Mouse (Mus musculus): ENCODE data around the gene Klhl11. TPM values are rescaled to one million over a fixed set of nuclear protein-coding genes. Genes with fewer than 3 reads are reported as not detected.

Gene Klhl11
- polyA plus RNA-seq, 1 experiment = 0.03 TPM

DNA sequence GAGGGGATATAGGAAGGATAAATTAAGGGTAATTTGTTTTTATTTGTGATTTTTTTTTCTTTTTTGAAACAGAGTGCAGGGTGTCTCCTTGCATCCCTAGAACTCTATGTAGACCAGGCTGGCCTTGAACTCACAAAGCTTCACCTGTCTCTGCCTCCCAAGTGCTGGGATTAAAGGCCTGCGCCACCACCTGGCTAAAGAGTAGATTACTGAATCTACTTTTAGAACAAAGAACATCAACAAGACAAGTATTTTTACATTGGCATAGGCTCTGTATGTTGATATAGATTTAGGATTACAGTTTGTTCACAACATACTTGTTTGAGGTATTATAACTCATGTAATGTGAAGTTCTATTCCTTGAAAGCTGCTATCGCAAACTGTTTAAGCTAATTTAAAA lies 38.0 kb upstream of the Klhl11 start:
- no peaks in the 10 kb centered on the region for H3K27me3 ChIP-seq (ENCODE audit: control insufficient read depth)
- no peak overlapping the region for H3K4me3 ChIP-seq (replicated peaks)
- H3K9me3 ChIP-seq (ENCODE audit: control insufficient read depth, low read length) = no peaks in the 10 kb centered on the region
- TF ChIP-seq GATA1 (IDR thresholded peaks at IDR 0.05; ENCODE audit: low read length) (no peak), TAL1 (IDR thresholded peaks at IDR 0.05; ENCODE audit: low read length) (no peak)
- H3K4me1 ChIP-seq (ENCODE audit: control insufficient read depth) = peaks cover under 1% of the 10 kb centered on the region
- H3K36me3 ChIP-seq (ENCODE audit: control insufficient read depth) = peaks cover 73% of the 10 kb centered on the region

DNA sequence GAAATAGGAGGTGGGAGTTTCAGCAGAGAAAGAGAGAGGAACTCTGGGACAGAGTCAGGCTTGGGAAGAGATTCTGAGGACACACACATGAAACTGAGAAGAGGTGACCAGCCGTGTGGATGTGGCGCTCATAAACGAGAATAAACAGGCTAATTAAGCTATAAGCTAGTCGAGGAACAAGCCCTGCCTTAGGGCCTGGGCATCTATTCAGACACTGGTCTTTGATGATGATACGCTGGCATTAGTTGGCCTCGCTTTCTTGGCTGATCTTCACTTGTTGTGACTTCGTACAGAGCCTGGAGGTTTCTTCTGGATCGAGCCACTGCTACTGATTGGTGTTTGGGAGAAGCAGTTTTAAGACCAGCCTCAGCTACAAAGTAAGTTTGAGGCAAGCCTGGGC lies 33.5 kb upstream of the Klhl11 start:
- H3K36me3 ChIP-seq (ENCODE audit: control insufficient read depth) = peaks cover 73% of the 10 kb centered on the region

DNA sequence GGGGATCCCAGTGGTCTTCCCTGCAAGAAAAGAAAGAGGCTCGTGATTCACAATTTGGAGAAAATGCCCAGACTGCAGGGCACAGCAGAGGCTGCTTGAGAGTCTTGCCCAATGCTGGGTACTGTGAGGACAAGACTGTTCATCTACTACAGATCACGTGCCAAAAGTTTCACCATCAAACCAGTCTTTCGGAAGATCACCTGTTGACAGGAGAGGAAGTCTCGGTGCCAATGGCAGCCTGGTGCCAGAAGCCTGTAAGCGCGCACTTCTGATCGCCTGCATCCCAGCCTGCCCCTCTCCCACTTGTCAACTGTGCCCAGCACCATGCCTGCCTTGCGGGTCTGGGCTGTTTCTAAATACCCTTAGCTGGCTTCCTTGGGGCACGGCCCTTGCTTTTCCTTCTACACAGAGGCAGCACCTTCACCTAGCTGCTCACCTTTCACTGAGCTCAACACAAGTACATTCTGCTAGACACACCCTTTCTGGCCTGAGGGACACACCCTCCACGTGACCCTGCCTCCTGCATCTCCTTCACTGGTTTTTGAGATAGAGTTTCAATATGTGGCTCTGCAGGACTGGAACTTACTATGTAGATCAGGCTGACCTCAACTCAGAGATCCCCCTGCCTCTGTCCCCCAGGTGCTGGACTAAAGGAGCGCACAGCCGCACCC lies 32.6 kb upstream of the Klhl11 start:
- Histone ChIP-seq H3K36me3 (ENCODE audit: control insufficient read depth) (peaks cover 77% of the 10 kb centered on the region), H3K4me1 (ENCODE audit: control insufficient read depth) (peaks cover 27% of the 10 kb centered on the region), H3K27me3 (ENCODE audit: control insufficient read depth) (no peaks in the 10 kb centered on the region), H3K4me3 (replicated peaks) (no peak overlapping the region), H3K9me3 (ENCODE audit: control insufficient read depth, low read length) (no peaks in the 10 kb centered on the region)
- TF ChIP-seq TAL1 (IDR thresholded peaks at IDR 0.05; ENCODE audit: low read length) (no peak), GATA1 (IDR thresholded peaks at IDR 0.05; ENCODE audit: low read length) (no peak)

More for the DNA sequence above, 33.5 kb upstream of the Klhl11 start:
- TF ChIP-seq TAL1 (IDR thresholded peaks at IDR 0.05; ENCODE audit: low read length) (no peak), GATA1 (IDR thresholded peaks at IDR 0.05; ENCODE audit: low read length) (no peak)
- H3K9me3 ChIP-seq (ENCODE audit: control insufficient read depth, low read length) = no peaks in the 10 kb centered on the region
- H3K4me1 ChIP-seq (ENCODE audit: control insufficient read depth) = peaks cover 18% of the 10 kb centered on the region
- H3K27me3 ChIP-seq (ENCODE audit: control insufficient read depth) = no peaks in the 10 kb centered on the region
- H3K4me3 ChIP-seq (replicated peaks) = no peak overlapping the region

GRCm38 (mm10) chr11:100501321-100501720 lies 28.8 kb upstream of the Klhl11 start:
- TF ChIP-seq TAL1 (IDR thresholded peaks at IDR 0.05; ENCODE audit: low read length) = no peak
- TF ChIP-seq GATA1 (IDR thresholded peaks at IDR 0.05; ENCODE audit: low read length) = no peak
- Histone ChIP-seq H3K4me3 (replicated peaks) (no peak overlapping the region), H3K4me1 (ENCODE audit: control insufficient read depth) (peaks cover 27% of the 10 kb centered on the region), H3K9me3 (ENCODE audit: control insufficient read depth, low read length) (no peaks in the 10 kb centered on the region), H3K36me3 (ENCODE audit: control insufficient read depth) (peaks cover 92% of the 10 kb centered on the region), H3K27me3 (ENCODE audit: control insufficient read depth) (no peaks in the 10 kb centered on the region)

DNA sequence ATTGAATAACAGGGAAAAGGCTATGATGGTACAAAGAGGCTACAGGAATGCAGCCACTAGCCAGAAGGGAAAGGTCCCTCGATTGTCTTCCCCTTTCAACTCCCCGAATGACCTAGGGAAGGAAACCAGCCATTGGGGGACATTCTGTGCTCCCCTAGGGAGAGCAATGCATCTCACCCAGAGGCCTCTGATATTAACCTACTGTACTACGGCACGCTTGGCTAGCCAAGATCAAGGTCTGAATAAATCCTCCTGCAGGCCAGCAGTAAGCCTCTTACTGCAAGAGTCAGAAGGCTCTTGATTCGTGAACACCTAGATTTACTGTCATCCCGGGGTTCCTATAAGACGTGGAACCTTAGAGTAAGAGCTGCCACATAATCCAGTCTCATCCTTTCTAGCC lies 28.1 kb upstream of the Klhl11 start:
- Histone ChIP-seq H3K36me3 (ENCODE audit: control insufficient read depth) (peaks cover 92% of the 10 kb centered on the region), H3K4me3 (replicated peaks) (no peak overlapping the region), H3K4me1 (ENCODE audit: control insufficient read depth) (peaks cover 27% of the 10 kb centered on the region), H3K27me3 (ENCODE audit: control insufficient read depth) (no peaks in the 10 kb centered on the region), H3K9me3 (ENCODE audit: control insufficient read depth, low read length) (no peaks in the 10 kb centered on the region)
- no peak for TF ChIP-seq TAL1 (IDR thresholded peaks at IDR 0.05; ENCODE audit: low read length)
- no peak for TF ChIP-seq GATA1 (IDR thresholded peaks at IDR 0.05; ENCODE audit: low read length)

GRCm38 (mm10) chr11:100500241-100500640 lies 27.7 kb upstream of the Klhl11 start:
- H3K36me3 ChIP-seq (ENCODE audit: control insufficient read depth) = peaks cover 91% of the 10 kb centered on the region
- no peak overlapping the region for H3K4me3 ChIP-seq (replicated peaks)
- no peaks in the 10 kb centered on the region for H3K9me3 ChIP-seq (ENCODE audit: control insufficient read depth, low read length)
- no peak for TF ChIP-seq TAL1 (IDR thresholded peaks at IDR 0.05; ENCODE audit: low read length)
- no peak for TF ChIP-seq GATA1 (IDR thresholded peaks at IDR 0.05; ENCODE audit: low read length)
- H3K27me3 ChIP-seq (ENCODE audit: control insufficient read depth) = no peaks in the 10 kb centered on the region
- peaks cover 23% of the 10 kb centered on the region for H3K4me1 ChIP-seq (ENCODE audit: control insufficient read depth)

GRCm38 (mm10) chr11:100493771-100494170 lies 21.2 kb upstream of the Klhl11 start:
- peaks cover 87% of the 10 kb centered on the region for H3K36me3 ChIP-seq (ENCODE audit: control insufficient read depth)

DNA sequence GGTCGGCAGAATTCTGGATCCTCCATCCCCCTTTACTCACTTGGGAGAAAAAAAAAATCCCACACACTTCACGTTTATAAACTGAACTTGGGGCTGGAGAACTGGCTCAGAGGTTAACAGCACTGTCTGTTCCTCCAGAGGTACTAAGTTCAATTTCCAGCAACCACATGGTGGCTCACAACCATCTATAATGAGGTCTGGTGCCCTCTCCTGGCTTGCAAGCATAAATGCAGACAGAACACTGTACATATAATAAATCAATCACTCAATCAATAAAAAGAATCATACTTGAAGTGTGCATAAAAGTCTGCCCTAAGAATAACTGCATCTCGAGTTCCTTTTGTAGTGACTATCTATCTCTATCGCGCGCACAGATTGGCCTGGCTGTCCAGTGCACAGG lies 18.4 kb upstream of the Klhl11 start:
- TF ChIP-seq TAL1 (IDR thresholded peaks at IDR 0.05; ENCODE audit: low read length) = no peak
- TF ChIP-seq GATA1 (IDR thresholded peaks at IDR 0.05; ENCODE audit: low read length) = no peak
- Histone ChIP-seq H3K36me3 (ENCODE audit: control insufficient read depth) (peaks cover 80% of the 10 kb centered on the region), H3K27me3 (ENCODE audit: control insufficient read depth) (no peaks in the 10 kb centered on the region), H3K4me3 (replicated peaks) (no peak overlapping the region), H3K4me1 (ENCODE audit: control insufficient read depth) (no peaks in the 10 kb centered on the region), H3K9me3 (ENCODE audit: control insufficient read depth, low read length) (no peaks in the 10 kb centered on the region)

More at GRCm38 (mm10) chr11:100493771-100494170, 21.2 kb upstream of the Klhl11 start:
- TF ChIP-seq TAL1 (IDR thresholded peaks at IDR 0.05; ENCODE audit: low read length) (no peak), GATA1 (IDR thresholded peaks at IDR 0.05; ENCODE audit: low read length) (no peak)
- Histone ChIP-seq H3K4me1 (ENCODE audit: control insufficient read depth) (no peaks in the 10 kb centered on the region), H3K9me3 (ENCODE audit: control insufficient read depth, low read length) (no peaks in the 10 kb centered on the region), H3K4me3 (replicated peaks) (no peak overlapping the region), H3K27me3 (ENCODE audit: control insufficient read depth) (no peaks in the 10 kb centered on the region)

DNA sequence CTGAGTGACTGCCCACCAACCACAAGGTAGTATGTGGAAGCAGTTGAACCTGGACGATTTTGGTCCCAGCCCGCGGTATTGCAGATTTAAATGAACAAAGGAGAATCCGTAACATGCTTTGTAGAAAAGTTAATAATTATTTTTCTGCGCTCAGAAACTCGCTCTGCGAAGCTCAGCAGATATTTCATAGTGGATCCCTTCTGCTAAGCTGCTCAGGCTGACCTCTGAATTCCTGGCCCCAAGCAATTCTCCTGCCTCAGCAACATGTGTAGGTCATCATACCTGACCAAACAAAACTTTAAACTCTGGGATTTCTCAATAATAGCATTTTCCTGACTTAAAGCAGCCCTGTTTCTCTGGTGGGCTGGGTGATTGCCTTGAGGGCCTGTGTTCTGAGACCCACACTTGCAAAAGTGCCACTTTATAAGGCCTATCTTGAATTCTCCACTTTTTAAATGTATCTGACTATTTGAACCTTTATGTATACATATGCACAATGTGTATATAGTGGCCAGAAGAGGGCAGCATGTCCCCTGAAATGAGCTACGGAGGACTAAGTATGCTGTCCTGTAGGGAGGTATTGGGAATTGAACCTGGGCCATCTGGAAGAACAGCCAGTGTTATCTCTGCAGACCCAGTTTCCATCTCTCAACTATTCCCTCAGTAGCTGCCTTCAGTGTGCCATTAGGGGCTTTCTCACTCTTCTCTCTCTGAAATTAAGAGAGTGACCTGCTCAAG lies 13.4 kb upstream of the Klhl11 start:
- Histone ChIP-seq H3K27me3 (ENCODE audit: control insufficient read depth) (no peaks in the 10 kb centered on the region), H3K9me3 (ENCODE audit: control insufficient read depth, low read length) (no peaks in the 10 kb centered on the region), H3K4me3 (replicated peaks) (no peak overlapping the region), H3K4me1 (ENCODE audit: control insufficient read depth) (no peaks in the 10 kb centered on the region), H3K36me3 (ENCODE audit: control insufficient read depth) (peaks cover 83% of the 10 kb centered on the region)
- TF ChIP-seq GATA1 (IDR thresholded peaks at IDR 0.05; ENCODE audit: low read length) = no peak
- TF ChIP-seq TAL1 (IDR thresholded peaks at IDR 0.05; ENCODE audit: low read length) = no peak
